Mouse (Mus musculus): ENCODE measurements at regions not wholly inside any gene's neighbourhood (a gene's known extent, or its start where the extent isn't known, plus 50 kb on each side); places are given as distances from the start of the nearest gene placed in this dataset.

GRCm38 (mm10) chr4:137216908-137217497 is 60.3 kb upstream of the Wnt4 start:
- TF ChIP-seq CTCF (IDR thresholded peaks at IDR 0.05; ENCODE audit: extremely low read depth, insufficient read depth, insufficient read length, insufficient replicate concordance) (no peak), POLR2A (IDR thresholded peaks at IDR 0.05; ENCODE audit: low read depth, low read length) (no peak)

Data from spleen, adult 2 months (tissue).